Mouse (Mus musculus) large intestine, adult 2 months (tissue): ENCODE results near the gene Enpp5. TPM values are rescaled to one million over a fixed set of nuclear protein-coding genes. Genes with fewer than 3 reads are reported as not detected.
A peak's percentile ranks its signal among the peaks of the same experiment; 100 is the strongest.

Experiments used
- DNase-seq: peaks from one replicate; pipeline ENCODE4 v3.0.0-alpha.2; 2012; ENCODE audit warnings: low read depth, low spot score
- WGBS: fragments of 180-500 bp; shearing (Covaris S2); methylation state at CpG from one replicate; pipeline ENCODE4 v1.1.7; 2018; 5-methylcytosine and 5-hydroxymethylcytosine counted together
- polyA plus RNA-seq: library from polyadenylated mRNA; depleted of rRNA; stranded (reverse); fragments of >200 nt; gene quantifications from 2 replicates; pipeline ENCODE4 v1.2.3, GENCODE M21; 2012; rRNA removed

Gene Enpp5
- polyA plus RNA-seq, result 9.6 and 11.4 TPM in 2 replicates

DNA sequence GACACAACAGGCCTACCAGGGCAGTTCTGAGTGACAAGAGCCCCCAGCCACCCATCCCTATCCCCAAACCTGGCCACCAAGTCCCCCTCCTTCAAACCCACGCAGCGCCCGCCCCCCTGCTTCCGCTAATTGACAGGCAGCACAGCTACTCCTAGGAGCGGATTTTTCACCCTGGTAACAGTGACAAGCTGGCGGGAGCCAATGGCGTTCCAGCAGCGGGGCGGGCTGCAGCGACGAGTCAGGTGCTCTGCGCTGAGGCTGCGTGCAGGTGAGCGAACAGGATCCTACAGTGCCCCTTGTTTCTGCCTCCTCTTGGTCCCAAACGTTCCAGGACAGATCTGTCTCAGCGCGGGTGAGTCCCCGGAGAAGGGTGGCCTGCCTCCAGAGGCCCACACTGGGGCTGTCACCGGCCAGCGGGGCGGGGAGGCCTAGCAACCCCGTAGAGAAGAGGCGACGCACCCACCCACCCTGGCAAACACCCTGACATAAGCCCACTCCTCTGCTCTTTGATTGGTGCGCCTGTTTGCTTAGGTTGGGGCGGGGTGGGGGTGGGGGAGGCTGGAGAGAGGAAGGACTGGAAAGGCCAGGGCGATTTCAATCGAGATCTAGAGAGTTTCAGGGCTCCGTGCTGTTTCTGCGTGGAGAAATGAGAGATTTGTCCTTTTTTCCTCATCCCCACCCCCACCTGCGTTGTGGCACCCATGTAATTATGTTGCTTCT, at the start of gene Enpp5:
Enpp5 (plus strand) TSS at position 183 of the 720 bp plus-strand sequence.
- DNase-seq, result peak; percentile 78
- WGBS, result under 1% methylated on average over 31 of the region's 31 CpGs

DNA sequence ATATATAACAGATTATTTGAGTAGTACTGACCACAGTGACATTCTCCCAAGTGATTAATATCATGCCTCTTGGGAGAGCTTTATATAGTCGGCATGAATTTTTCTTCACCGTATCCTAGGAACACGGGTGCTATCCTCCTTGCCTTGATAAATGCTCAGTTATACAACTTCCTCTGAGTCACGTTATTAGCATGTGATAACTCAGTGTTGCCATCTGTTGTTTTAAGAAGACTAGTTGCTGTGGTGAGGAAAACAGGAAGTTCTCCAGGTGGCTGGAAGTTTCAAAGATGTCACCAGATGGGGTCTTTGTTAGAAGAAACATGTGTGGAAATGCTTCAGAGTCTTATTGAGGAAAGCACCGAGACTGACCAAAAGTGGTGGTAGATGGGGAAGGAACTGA, 49.0 kb upstream of the Enpp5 start:
- 57% methylated on average over 5 of the region's 5 CpGs for WGBS

DNA sequence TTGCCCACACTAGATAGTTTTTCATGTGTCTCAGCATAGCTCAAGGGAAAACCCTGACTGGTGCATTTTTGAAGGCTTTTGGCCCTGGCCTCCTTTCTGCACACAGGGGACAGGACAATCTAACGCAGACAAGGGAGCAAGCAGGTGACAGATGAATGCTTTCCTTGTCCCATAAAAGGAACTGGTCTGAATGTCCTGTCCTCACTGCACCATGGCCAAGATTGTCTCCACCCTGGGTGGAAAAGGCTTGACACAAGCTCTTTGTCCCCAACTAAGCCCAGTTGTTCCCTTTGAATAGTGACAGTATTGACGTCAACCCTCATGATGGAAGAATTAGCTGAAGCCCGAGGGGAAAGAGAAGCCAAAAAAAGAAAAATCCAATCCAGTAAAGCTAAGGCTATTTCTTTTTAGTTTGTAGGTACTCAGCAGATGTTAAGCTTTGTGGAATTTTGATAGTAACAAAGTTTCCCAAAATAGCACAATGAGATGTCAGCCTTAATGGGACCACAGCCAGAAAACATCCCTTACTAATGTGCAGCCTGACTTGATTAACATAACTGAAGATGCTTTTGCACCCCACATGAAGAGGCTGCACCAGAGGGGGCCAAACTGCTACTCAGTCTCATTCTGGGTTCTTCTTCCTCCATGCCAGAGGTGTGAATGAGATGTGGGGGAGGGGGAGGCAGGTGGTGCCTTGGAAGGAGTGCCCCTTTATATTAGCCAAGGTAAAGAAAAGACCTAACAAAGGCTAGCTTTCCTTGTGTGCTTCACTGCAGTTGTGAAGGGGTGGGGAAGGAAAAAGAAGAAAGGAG, 47.6 kb upstream of the Enpp5 start:
- 63% methylated on average over 3 of the region's 3 CpGs for WGBS

More for the DNA sequence above, 49.0 kb upstream of the Enpp5 start:
- no peak for DNase-seq

DNA sequence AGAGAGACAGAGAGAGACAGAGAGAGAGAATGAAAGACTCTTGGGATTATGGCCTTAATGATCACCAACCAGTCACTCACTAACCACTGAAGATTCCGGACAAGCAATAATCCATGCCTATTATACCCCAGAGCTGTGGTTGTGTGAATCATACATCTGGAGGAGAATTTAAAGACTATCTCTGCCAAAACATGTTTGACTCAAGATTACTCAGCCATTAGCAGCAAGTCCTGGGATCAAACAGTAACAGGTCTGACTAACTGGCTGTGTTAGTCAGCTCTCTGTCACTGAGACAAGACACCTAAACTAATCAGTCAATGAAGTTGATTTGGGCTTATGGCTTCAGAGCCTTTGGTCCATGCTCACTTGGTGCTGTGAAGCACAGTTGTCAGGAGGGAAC, 43.6 kb upstream of the Enpp5 start:
- 81% methylated on average over 1 of the region's 1 CpGs for WGBS
- no peak for DNase-seq

More for the DNA sequence above, 47.6 kb upstream of the Enpp5 start:
- no peak for DNase-seq

DNA sequence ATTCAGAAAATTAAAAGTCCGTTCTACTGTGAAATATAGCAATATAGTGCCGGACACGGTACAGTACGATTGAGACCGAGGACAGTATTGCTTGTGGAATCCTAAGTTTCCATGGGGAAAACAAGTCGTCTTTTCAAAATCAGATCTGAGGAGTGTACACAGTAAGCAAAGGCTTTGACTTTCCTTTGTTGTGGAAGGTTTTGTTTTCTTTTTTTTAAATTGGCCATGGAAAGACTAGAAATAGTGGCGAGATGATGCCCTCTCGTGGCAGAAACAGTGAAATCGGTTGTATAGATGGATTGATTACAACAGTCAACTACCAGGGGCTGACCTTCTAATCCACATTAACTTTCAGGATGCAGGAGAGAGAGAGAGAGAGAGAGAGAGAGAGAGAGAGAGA, 40.0 kb upstream of the Enpp5 start:
- 73% methylated on average over 9 of the region's 9 CpGs for WGBS
- no peak for DNase-seq

DNA sequence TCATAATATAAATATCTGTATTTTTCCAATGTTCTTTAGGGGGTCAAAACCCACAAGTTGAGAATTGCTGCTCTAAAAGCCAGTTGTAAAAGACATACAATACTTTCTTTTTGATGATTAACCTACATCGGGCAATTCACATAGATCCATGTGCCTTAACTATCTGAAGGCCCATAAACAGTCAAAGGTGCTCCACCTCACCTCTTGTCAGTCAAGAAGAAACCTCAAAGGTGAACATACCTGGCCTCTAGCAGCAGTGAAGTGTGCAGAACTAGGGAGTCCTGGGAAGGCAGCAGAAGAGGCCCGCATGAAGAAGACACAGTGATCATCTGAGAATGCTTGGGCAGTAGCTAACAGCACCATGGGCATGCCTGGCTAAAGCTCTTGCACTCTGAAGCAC, 38.2 kb upstream of the Enpp5 start:
- DNase-seq, result no peak
- WGBS, result 49% methylated on average over 2 of the region's 2 CpGs

DNA sequence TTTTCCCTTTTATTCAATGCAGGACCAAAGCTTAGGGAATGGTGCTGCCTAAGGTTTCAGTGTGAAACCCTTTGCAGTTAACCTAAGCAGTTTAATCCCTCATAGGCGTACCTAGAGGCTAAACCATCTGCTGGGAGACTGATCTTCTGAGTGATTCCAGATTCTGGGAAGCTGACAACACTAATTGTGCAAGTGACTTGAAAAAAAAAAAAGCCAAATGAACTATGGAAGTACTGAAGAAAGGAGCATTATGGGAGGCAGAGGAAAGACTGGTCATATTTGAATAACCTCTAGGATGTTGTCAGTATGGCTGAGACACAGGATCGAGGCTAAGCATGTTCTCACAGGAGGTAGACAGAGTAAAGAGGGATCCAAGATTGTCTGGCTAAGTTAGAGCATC, 36.3 kb upstream of the Enpp5 start:
- WGBS, result 78% methylated on average over 2 of the region's 2 CpGs
- DNase-seq, result no peak

DNA sequence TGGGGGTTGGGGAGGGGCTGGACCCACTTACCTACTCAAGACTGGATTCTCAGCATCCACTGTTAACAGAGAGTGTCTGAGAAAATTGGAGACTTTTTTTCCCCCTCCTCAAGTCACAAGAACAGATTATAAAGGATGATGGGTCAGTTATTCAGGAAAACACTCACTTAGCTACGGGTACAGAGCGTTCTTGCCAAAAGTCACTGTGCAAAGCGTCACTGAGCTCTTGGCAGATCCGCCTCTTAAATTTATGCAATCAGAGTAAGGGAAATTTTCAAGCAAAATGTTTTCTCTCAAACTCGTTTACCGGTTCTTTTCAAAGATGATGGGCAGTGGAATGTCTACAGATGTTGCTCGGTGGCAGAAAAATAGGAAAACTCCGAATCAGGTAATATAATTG, 35.8 kb upstream of the Enpp5 start:
- no peak for DNase-seq
- 79% methylated on average over 8 of the region's 8 CpGs for WGBS

DNA sequence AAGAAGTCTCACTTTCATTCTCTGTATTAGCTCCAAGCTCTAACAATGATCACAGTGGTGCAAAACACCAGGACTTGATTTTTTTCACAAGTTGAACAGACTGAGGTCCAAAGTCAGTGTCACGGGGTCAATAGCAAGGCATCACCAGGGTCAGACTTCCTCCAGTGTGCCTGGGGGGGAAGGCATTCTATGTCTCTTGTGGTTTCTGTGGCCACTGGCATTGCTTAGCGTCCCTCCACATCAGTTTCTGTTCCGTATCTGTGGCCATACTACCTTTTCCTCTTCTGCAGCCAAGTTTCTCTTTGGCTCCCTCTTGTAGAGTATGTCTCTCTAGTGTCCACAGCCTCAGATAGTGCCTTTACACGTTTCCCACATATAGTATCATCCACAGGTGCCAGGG, 25.2 kb upstream of the Enpp5 start:
- no peak for DNase-seq
- WGBS, result 64% methylated on average over 4 of the region's 4 CpGs

DNA sequence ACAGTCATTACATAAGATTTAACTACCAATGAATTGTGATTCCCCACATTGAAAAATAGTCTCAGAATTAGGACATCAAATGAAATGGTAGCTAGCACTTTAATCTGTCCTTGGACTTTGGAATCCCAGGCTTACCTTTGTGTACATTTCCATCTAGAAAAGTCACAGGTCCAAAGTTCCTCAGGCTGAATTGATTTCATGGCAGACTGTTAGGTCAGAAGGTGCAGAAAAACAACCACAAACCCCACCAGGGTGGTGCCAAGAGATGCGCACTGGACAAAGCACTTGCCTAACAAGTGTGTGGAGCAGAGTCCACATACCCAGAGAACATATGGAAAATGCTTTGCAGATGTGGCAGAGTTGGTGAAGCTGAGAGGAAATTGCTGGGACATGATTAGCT, 21.5 kb upstream of the Enpp5 start:
- 71% methylated on average over 1 of the region's 1 CpGs for WGBS
- DNase-seq, result no peak

DNA sequence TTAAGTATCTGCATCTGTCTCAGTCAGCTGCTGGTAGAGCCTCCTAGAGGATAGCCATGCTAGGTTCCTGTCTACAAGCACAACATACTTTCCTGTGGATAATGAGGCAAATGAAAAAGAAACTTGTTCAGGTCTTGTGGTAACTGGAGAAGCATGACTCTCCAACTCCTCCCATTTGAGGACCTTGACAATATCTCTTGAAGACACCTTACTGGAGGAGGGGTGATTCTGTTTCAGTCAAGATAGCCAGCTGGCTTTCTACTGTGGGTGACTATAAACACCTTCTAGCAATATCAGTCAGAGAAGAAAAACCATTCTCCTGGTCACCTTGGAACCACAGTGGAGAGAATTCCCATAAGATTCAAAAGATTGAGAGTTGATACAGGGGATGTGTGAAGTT, 20.5 kb upstream of the Enpp5 start:
- DNase-seq, result no peak

DNA sequence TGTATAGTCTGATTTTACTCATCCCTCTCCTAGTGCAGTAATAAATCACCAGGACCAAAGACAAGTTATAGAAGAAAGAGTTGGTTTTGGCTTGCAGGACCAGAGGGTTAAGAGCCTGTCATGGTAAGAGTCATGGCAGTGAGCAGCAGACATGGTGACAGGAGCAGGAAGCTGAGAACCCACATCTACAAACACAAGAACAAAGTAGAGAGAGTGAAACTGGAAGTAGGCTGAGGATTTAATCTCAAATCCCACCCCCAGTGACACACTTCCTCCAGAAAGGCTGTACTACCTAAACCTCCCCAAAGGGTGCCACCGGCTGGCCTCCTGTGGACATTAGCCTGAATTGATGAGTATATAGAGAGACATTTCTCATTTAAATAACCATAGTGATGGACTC, 17.8 kb upstream of the Enpp5 start:
- 89% methylated on average over 1 of the region's 1 CpGs for WGBS
- DNase-seq, result no peak

DNA sequence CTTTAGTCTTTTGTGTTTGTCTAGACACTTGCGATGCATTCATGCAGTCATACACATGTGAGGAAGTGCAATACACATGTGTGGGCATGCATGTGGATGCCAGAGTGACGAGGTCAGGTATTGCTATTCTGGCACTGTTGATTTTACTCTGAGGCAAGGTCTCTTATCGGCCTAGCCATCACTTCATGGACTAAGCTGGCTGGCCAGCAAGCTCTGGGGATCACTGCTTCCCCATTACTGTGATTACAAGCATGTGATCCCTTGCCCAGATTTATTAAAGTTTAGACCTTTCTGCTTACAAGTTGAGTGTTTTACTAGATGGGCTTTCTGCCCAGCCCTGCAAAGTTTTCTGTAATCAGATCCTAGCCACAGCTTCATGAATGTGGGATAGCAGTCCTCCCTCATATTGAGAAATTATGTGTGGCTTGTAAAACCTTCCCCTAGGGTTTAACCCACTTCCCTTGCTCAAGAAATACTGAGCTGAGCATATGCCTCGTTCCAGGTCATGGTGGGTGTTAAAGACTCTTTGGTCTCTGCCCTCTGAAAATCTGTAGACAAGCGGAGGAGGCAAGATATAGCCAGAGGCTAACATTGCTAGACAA, 17.2 kb upstream of the Enpp5 start:
- 64% methylated on average over 5 of the region's 5 CpGs for WGBS
- no peak for DNase-seq

DNA sequence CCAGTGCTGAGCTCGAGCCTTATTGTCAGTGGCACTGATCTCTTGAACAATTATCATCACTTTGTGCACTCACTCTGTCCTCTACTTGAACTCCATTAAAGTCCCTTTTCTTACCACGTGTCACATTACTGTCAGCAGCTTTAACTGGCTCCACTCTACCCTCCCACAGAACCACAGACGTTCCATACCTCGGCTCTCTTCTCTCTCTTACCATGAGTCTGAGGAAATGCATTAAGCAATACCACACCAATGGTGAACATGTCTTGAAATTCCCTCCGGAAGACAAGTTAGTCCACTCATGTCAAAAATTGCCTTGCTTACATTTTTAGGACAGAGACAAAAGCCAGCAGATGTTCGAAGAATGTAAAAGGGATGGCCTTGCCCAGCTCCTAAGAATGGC, 9.7 kb upstream of the Enpp5 start:
- WGBS, result 74% methylated on average over 6 of the region's 6 CpGs
- DNase-seq, result no peak

DNA sequence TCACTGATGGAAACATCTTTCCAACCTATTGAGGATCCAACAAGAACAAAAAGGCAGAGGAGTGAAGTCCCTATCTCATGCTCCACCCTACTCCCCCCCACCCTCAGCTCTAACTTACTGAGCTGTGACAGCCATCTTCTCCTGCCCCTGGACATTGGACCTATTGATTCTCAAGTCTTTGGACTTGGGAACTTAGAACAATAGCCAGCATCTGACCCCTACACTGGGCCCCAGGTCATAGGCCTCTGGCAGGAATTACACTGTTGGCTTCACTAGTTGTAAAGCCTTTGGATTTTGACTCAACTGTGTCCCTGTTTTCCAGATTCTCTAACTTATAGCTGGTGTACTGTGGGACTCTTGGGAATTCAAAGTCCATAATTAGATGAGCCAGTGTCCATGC, 6.9 kb upstream of the Enpp5 start:
- DNase-seq, result no peak

DNA sequence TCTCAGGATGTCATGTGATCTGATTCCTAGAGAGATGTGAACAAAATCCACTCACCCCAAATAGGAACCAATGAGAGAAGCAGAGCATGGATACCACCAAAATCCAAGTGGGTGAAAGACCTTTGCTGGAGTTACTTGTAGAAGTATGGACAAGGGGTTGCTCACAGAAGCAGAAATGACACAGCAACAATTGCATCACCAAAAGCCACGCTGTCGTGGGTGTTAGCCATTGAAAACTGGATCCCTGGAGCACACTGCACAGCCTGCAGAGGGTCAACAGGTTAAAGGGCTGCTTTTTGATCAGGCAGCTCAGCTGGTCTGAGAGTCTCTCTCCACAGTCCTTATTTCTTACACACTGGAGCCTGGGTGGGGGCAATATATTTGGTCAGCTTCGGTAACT, 3.0 kb upstream of the Enpp5 start:
- 70% methylated on average over 3 of the region's 3 CpGs for WGBS
- DNase-seq, result no peak

DNA sequence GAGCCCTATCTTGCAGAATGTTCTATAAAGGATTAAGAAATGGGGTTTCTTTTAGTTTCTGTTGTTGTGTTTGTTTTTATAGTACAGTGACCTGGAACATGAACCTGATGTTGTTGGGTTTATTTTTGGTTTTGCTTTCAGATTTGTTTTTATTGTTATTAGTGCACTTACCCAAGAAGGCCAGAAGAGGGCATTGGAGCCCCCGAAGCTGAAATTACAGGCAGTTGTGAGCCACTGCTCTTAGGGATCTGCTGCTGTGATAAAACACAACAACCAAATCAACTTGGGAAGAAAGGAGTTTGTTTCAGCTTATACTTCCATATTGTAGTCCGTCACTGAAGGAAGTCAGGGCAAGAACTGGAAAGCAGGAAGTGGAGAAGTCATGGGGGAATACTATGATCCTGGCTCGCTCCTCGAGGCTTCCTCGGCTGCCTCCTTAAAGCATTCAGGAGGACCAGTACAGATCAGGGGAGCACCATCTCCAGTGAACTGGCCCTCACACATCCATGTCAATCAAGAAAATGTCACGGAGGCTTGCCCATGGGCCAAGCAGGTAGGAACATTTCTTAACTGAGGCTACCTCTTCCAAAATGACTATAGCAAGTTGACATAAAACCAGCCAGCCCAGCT, 2.4 kb upstream of the Enpp5 start:
- DNase-seq, result no peak
- 56% methylated on average over 6 of the region's 6 CpGs for WGBS

DNA sequence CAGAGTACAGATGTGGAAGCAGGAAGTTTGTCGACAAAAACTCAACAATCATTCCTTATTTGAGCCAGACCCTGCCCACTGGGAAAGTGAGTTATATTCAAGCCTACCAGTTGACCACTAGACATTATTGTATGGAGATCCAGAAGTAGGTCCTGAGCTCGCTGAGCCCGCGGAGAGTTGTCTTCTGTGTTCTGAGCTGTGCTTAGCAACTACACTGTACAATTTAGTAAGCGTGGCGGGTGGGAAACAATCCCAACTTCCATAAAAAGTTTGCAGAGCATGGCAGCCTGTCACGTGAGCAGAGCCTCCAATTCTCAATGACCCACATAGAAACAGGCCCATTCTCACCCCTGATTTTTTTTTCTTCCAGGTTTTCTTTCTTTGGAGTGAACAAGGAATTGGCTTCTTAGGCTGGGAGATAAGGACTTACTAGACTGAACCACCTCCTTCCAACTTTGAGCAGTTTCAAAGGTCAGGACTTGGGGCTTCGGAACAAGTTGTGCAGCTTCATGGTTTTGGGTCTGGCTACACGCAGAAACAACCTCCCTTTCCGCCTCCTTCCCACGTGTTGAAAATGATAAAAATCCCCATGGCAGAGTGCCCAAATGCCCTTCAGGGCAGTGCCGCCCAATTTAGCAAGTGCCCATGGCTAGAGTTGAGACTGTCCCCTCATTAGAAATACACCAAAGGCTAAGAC, 1.3 kb upstream of the Enpp5 start:
- 54% methylated on average over 12 of the region's 12 CpGs for WGBS
- DNase-seq, result no peak

DNA sequence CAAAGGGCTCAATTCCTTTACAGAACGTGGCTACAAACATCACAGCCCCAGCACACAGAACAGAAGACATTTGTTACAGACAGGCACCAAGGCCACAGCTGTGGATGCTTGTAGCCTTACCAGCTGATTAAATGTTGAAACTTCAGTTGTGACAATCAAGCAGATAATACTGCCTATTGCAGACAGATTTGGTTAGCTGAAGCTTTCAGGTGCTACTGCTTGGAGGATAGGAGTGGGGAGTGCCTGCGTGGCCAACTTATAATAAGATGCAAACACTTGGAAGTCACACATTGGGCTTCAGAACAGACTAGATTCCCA, 811 bp upstream of the Enpp5 start:
- no peak for DNase-seq
- 67% methylated on average over 2 of the region's 2 CpGs for WGBS

DNA sequence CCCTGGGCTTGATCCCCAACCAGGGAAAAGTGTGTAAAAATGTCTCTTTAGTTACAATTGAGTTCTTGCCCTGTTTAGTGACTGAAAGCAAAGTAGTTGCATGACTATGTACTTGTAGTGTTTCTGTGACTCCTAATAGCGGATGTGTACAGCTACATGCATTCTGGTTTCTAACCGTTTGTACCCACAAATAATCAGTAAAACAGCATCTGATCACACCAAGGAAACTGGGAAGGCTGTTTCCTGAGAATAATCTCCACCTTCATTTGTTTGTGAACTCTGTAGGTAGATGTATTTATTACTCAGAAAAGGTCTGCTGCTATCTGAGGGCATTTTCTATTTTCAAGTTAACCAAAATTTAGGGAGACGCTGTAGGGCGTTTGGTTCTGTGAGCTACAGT, 4.5 kb downstream of the Enpp5 start:
- no peak for DNase-seq
- 90% methylated on average over 4 of the region's 4 CpGs for WGBS
